Mouse (Mus musculus) lung, adult 2 months (tissue): ENCODE measurements at regions not wholly inside any gene's neighbourhood (a gene's known extent, or its start where the extent isn't known, plus 50 kb on each side); places are given as distances from the start of the nearest gene placed in this dataset.

ENCODE experiments used
- CTCF ChIP-seq: fragments of 200-500 bp; IDR thresholded peaks from 2 replicates; pipeline ENCODE4 v1.5.1; 2011; ENCODE audit warnings: mild to moderate bottlenecking, low read length, control low read depth; ENCODE audit not compliant: insufficient read depth
- POLR2A ChIP-seq: fragments of 200-500 bp; IDR thresholded peaks from 2 replicates; pipeline ENCODE4 v1.6.1; 2011; ENCODE audit warnings: low read depth, mild to moderate bottlenecking, control low read depth, low read length, borderline replicate concordance; ENCODE audit errors: extremely low read depth

DNA sequence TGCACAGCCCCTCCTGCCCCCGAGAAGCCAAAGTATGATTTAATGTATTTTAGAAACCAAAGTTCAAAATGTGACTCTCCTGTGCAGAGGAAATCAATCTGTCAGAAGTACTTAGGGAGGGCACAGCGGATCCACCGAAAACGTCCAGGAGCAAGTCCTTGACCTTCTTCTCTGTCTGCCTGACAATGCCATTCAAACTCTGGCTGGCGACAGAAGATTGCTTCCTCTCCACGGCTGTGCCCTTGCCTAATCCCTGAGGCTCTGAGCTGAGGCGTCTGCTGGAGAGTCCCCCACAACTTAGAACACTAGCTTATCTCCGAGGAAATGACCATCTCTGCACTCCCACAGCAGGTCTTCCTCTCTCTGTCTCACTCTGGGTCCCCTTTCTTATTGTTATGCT lies 69.0 kb upstream of the Dhx40 start:
- TF ChIP-seq CTCF (no peak), POLR2A (no peak)
